Mouse (Mus musculus): Measurements from ENCODE around the gene Car10. TPM values are rescaled to one million over a fixed set of nuclear protein-coding genes. Genes with fewer than 3 reads are reported as not detected.
"Not testable (repeated sequence)": the region's sequence is repeated elsewhere in the genome, so short reads cannot be mapped to it uniquely, and the experiment has no call there.

Gene Car10
- total RNA-seq, 1 experiment from 2014 or later, result not detected

GRCm38 (mm10) chr11:93361576-93361975, 263.7 kb downstream of the Car10 start:
- no peak for ATAC-seq (ENCODE audit: extremely low read depth, insufficient number of reproducible peaks, low FRiP score, poor library complexity, severe bottlenecking)

DNA sequence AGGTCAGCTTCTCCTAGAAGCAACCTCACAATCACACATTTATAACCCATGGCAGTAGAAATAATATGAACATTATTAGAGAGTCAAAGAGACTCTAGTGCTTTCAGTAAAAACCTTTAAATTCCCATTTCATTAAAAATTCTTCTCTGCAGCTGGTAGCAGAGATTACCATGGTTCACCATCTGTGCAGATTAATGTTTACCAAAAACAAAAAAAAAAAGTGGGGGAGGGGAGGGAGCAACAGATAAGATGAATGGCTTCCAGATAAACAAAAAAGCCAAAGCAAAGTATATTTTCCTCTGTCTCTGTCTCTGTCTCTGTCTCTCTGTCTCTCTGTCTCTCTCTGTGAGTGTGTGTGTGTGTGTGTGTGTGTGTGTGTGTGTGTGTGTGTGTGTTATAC, 266.3 kb downstream of the Car10 start:
- no peak for ATAC-seq (ENCODE audit: extremely low read depth, insufficient number of reproducible peaks, low FRiP score, poor library complexity, severe bottlenecking)

GRCm38 (mm10) chr11:93367244-93367643, 269.4 kb downstream of the Car10 start:
- ATAC-seq (ENCODE audit: extremely low read depth, insufficient number of reproducible peaks, low FRiP score, poor library complexity, severe bottlenecking), result no peak

GRCm38 (mm10) chr11:93367740-93368139, 269.9 kb downstream of the Car10 start:
- ATAC-seq (ENCODE audit: extremely low read depth, insufficient number of reproducible peaks, low FRiP score, poor library complexity, severe bottlenecking), result no peak

- ATAC-seq (ENCODE audit: extremely low read depth, insufficient number of reproducible peaks, low FRiP score, poor library complexity, severe bottlenecking), result no peak
These were observed 276.0 kb downstream of the Car10 start for GRCm38 (mm10) chr11:93373697-93374354.

DNA sequence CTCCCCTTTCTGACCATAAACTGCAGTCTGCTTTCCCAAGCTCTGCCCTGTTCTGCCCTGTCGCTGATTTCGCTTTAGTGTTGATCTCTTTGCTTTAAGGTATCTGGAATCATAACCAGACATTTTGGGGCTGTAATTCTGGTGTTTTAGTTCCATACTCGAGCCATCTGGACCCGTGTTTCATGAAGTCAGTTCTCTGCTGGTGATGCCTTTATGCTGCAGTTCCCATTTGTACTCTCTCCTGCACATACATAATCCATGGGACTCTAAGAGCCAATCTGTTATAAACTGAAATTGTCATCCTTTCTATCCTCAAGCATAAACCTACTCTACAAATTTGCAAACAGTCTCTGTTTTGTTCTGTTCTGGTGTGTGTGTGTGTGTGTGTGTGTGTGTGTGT, 293.3 kb downstream of the Car10 start:
- no peak for ATAC-seq (ENCODE audit: extremely low read depth, insufficient number of reproducible peaks, low FRiP score, poor library complexity, severe bottlenecking)

- ATAC-seq (ENCODE audit: extremely low read depth, insufficient number of reproducible peaks, low FRiP score, poor library complexity, severe bottlenecking), result not testable (repeated sequence)
These were observed 295.5 kb downstream of the Car10 start for GRCm38 (mm10) chr11:93393371-93393770.

- ATAC-seq (ENCODE audit: extremely low read depth, insufficient number of reproducible peaks, low FRiP score, poor library complexity, severe bottlenecking), result no peak
These were observed 298.5 kb downstream of the Car10 start for GRCm38 (mm10) chr11:93396356-93396755.

DNA sequence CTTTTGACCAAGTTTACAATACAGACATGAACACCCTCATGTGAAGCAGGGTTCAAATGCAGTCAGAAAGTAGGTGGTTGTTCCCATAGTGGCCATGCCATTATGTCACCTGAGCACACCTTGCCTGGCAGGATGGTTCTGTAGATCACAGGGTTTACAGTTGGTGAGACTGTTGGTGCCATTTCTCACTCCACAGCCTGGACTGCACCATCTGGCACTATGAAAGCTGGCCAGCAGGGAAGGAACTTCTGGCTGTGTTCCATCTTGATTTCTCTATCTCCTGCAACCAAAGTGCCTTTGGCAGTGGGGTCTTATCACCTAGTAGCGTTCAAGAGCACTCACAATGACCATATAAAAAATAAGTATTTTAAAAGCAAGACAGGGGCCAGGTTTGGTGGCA, 303.3 kb downstream of the Car10 start:
- ATAC-seq (ENCODE audit: extremely low read depth, insufficient number of reproducible peaks, low FRiP score, poor library complexity, severe bottlenecking), result not testable (repeated sequence)

GRCm38 (mm10) chr11:93407981-93408380, 310.2 kb downstream of the Car10 start:
- ATAC-seq (ENCODE audit: extremely low read depth, insufficient number of reproducible peaks, low FRiP score, poor library complexity, severe bottlenecking), result no peak

GRCm38 (mm10) chr11:93431482-93431881, 333.7 kb downstream of the Car10 start:
- ATAC-seq (ENCODE audit: extremely low read depth, insufficient number of reproducible peaks, low FRiP score, poor library complexity, severe bottlenecking), result no peak

DNA sequence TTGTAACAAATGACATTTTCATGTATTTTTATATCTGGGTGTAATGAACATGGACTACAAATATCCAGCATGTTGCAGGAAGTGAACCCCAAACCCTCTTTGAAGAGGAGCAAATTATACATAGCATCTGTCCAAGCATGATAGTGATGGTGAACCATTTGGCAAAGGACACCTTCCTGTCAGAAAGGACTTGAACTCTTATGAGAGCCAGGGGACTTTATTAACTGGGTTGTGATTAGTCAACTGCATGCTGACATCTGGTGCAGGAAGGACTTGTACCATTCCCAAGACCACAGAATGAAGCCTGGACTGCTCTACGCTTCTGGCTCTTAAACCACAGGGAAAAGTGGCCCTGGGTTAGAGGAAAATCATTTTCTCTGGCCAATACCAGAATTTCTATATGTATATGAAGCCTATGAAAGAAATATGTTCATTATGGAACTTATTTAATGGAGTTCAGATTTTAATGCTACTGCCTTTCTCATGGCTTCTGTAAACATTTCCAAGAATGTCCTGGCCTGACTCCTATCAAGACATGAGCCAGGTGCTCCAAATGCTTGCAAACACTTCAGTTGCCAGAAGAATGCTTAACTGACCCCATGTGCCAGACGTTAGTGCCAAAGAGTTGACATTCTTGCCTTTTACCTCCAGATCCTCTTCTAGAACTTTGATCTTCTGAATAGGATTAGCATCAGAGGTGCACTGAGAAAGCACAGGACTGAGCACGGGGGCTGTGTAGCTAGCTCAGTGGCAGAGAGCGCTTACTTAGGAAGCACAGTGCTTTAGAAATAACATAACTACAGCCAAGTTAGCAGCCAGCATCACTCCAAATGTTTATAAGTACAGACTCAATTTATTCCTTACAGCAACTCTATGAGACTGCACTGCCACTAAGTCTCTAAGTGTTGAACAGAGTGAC, 337.4 kb downstream of the Car10 start:
- no peak for ATAC-seq (ENCODE audit: extremely low read depth, insufficient number of reproducible peaks, low FRiP score, poor library complexity, severe bottlenecking)

- no peak for ATAC-seq (ENCODE audit: extremely low read depth, insufficient number of reproducible peaks, low FRiP score, poor library complexity, severe bottlenecking)
These were observed 339.1 kb downstream of the Car10 start for GRCm38 (mm10) chr11:93436892-93437291.

GRCm38 (mm10) chr11:93440466-93440865, 342.6 kb downstream of the Car10 start:
- ATAC-seq (ENCODE audit: extremely low read depth, insufficient number of reproducible peaks, low FRiP score, poor library complexity, severe bottlenecking), result no peak

GRCm38 (mm10) chr11:93443777-93444176, 345.9 kb downstream of the Car10 start:
- no peak for ATAC-seq (ENCODE audit: extremely low read depth, insufficient number of reproducible peaks, low FRiP score, poor library complexity, severe bottlenecking)

DNA sequence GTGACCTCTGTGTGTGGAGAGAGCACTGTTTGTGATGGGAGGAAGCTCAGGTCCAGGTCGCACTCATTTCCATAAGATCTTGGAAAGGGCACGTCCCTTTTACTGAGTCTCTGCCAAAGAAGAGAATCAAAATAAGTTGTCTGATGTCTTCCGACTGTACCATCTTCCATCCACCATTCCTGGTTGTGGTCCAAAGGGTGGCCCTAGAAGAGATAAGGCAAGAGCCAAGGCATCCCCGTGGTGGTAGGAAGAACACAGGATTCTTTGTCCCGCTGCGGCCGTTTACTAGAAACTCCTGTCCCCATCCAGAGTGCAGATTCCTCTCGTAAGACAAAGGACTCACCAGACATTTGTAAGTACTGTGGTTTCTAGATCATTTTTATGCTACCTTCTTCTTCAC, 346.9 kb downstream of the Car10 start:
- ATAC-seq (ENCODE audit: extremely low read depth, insufficient number of reproducible peaks, low FRiP score, poor library complexity, severe bottlenecking), result no peak

DNA sequence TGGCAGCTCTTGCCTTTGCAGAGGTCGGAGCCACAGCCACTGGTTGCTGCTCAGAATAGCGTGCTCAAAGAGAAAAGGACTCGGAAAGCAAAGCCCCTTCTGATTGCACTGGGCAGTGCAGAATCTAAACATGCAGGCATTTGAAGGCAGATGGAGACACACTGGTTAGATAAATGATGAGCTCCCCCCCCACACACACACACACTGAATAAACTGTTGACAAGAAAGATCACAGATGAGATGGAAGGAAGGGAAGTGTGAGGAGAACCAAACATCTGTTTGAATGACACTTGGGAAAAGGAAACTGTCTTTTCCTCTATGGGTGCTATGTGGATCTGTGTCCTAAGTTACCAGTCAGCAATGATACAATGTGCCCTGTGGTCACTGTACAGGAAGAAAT, 349.7 kb downstream of the Car10 start:
- no peak for ATAC-seq (ENCODE audit: extremely low read depth, insufficient number of reproducible peaks, low FRiP score, poor library complexity, severe bottlenecking)

- no peak for ATAC-seq (ENCODE audit: extremely low read depth, insufficient number of reproducible peaks, low FRiP score, poor library complexity, severe bottlenecking)
These were observed 350.7 kb downstream of the Car10 start for GRCm38 (mm10) chr11:93448290-93449256.

DNA sequence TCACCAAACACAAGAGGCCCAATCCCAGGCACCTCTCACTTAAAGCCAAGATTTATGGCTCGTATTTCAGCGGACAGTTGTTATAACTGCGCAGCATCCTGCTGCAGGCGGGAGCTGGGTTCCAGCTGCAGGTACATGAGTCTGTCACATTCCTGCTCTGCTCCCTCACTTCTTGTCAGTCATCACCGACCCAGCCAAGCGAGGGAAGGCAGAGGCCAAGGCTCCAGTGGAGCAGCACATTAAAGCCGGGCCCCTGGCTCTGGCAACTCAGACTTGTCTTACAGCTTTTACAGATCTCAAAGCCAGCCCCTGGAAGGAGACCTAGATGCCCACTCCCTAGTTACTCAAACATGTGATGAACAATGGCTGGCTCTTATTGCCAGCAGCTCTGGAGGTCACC, 352.7 kb downstream of the Car10 start:
- no peak for ATAC-seq (ENCODE audit: extremely low read depth, insufficient number of reproducible peaks, low FRiP score, poor library complexity, severe bottlenecking)

Data from neutrophil, adult 5-6 weeks (primary cell).